Comparison of ENCODE assay signal across 8 mouse cellular contexts in the genomic region with DNA sequence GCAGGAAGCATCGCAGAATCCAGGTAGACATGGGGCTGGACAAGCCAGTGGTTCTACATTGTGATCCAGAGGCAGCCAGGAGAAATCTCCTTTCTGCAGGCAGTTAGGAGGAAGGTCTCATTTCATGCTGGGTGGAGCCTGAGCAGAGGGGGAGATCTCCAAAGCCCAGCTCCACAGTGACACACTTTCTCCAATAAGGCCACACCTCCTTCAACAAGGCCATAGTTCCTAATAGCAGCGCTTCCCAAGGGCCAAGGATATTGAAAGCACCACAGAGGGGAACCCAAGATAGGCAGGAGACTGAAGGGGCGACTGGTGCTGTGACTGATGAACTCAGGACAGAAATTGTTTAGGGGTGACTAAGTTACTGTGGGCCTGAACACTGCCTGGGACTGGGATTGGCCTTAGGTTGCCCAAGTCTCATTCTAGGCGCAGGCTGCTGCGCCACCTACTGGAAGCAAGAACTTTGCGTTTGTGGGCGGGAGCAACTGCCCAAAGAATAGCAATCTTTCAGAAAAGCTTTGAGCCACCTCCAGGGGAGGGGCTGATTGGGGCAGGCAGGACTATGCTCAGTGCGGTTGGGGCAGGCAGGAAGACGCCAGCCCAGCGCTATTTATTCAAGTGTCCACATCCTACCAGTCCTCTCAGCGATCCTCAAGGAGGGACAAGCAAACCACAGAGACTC. TPM values are rescaled to one million over a fixed set of nuclear protein-coding genes. Genes with fewer than 3 reads are reported as not detected.
DNase-seq lines count a peak whose midpoint lies in the region; ATAC-seq lines count a peak whose summit lies in the region.
"Not testable (repeated sequence)": the region's sequence is repeated elsewhere in the genome, so short reads cannot be mapped to it uniquely, and the experiment has no call there.

No protein-coding gene starts in this region.

- H3K9me3 ChIP-seq in forebrain, embryonic 11.5 days (ENCODE audit: control insufficient read depth, low read length); heart, embryonic 15.5 days (replicated peaks); midbrain, embryonic 13.5 days: not testable (repeated sequence)

- not testable (repeated sequence) for H3K4me2 ChIP-seq in forebrain, embryonic 11.5 days (ENCODE audit: low read depth, low read length, severe bottlenecking); heart, embryonic 15.5 days; midbrain, embryonic 13.5 days (replicated peaks)

- H3K4me3 ChIP-seq in forebrain, embryonic 11.5 days (ENCODE audit: low read depth, low read length); heart, embryonic 15.5 days; midbrain, embryonic 13.5 days (replicated peaks): not testable (repeated sequence)

- ATAC-seq in forebrain, embryonic 11.5 days (replicated peaks; ENCODE audit: low FRiP score): peak; percentile 76
- peak; percentile 67 for ATAC-seq in heart, embryonic 15.5 days (replicated peaks; ENCODE audit: insufficient number of reproducible peaks, insufficient read depth, low FRiP score, low read depth)
- ATAC-seq in midbrain, embryonic 13.5 days: peak; percentile 82

- H3K27ac ChIP-seq in forebrain, embryonic 11.5 days (ENCODE audit: low read depth, low read length); heart, embryonic 15.5 days; midbrain, embryonic 13.5 days: not testable (repeated sequence)

- peak; percentile 52 to 57 for DNase-seq in B cell, adult 2 months
- peak; percentile 77 to 78 for DNase-seq in adrenal gland, postnatal 36 days
- DNase-seq in forebrain, embryonic 11.5 days (ENCODE audit: low spot score): peak; percentile 54
- DNase-seq in kidney, adult 9 months: peak; percentile 53
- peak; percentile 13 for DNase-seq in liver
- DNase-seq in spleen, postnatal 10 days (ENCODE audit: low spot score in 2 of 2): peak; percentile 18 to 59

- WGBS in forebrain, embryonic 11.5 days: 0% methylated on average over 8 of the region's 11 CpGs
- 5% methylated on average over 8 of the region's 11 CpGs for WGBS in heart, embryonic 15.5 days
- 2% methylated on average over 8 of the region's 11 CpGs for WGBS in midbrain, embryonic 13.5 days

- H3K36me3 ChIP-seq in forebrain, embryonic 11.5 days (ENCODE audit: control insufficient read depth, insufficient read depth, low read length); heart, embryonic 15.5 days; midbrain, embryonic 13.5 days: not testable (repeated sequence)

- not testable (repeated sequence) for H3K4me1 ChIP-seq in forebrain, embryonic 11.5 days (replicated peaks; ENCODE audit: control insufficient read depth, insufficient read depth, low read length); heart, embryonic 15.5 days (replicated peaks); midbrain, embryonic 13.5 days (replicated peaks)

- not testable (repeated sequence) for H3K9ac ChIP-seq in forebrain, embryonic 11.5 days (ENCODE audit: low read length); heart, embryonic 15.5 days; midbrain, embryonic 13.5 days (replicated peaks)

- H3K27me3 ChIP-seq in forebrain, embryonic 11.5 days (ENCODE audit: control insufficient read depth, insufficient read depth, low read length); heart, embryonic 15.5 days; midbrain, embryonic 13.5 days: not testable (repeated sequence)

RNA-seq across cellular contexts. Expression of a gene that starts 53.8 kb away (rescaled TPM):
- under 1 TPM in 1 of 2 experiments, not detected in 1; 0.46 TPM for total RNA-seq in adrenal gland, postnatal 36 days (2021)
- 0.17 and 0.44 TPM in 2 replicates for polyA plus RNA-seq in forebrain, embryonic 11.5 days (2014; fragmentation: Nextera tagmentation; extraction: Ambion mirVana)
- polyA plus RNA-seq in heart, embryonic 15.5 days (2015; fragmentation: Nextera tagmentation; extraction: Ambion mirVana): 0.34 and 0.56 TPM in 2 replicates
- polyA plus RNA-seq in midbrain, embryonic 13.5 days (2015; fragmentation: Nextera tagmentation; extraction: Ambion mirVana): 1.4 and 1.5 TPM in 2 replicates

RNA-seq across cellular contexts. Expression of a gene that starts 53.8 kb away (rescaled TPM):
- 1 to 10 TPM in 1 of 2 experiments, under 1 TPM in 1; 0.46 to 1.9 TPM for total RNA-seq in adrenal gland, postnatal 36 days (2021)
- 9.0 and 9.1 TPM in 2 replicates for polyA plus RNA-seq in forebrain, embryonic 11.5 days (2014; fragmentation: Nextera tagmentation; extraction: Ambion mirVana)
- polyA plus RNA-seq in heart, embryonic 15.5 days (2015; fragmentation: Nextera tagmentation; extraction: Ambion mirVana): 2.7 and 3.1 TPM in 2 replicates
- 2.3 and 2.7 TPM in 2 replicates for polyA plus RNA-seq in midbrain, embryonic 13.5 days (2015; fragmentation: Nextera tagmentation; extraction: Ambion mirVana)

Comparison
In these comparisons a context has a peak if more than half of its experiments do, and no peak if none do; other contexts are left out.
1. DNase-seq: peak in every context shown above with its lines; median percentile 78 in adrenal gland, postnatal 36 days; 54 in B cell, adult 2 months; 54 in forebrain, embryonic 11.5 days; 53 in kidney, adult 9 months; 38 in spleen, postnatal 10 days; 13 in liver.